Mouse (Mus musculus): ENCODE data around the gene Armh3.

Armh3 gene

GRCm38 (mm10) chr19:46037925-46038850, 39.9 kb upstream of the Armh3 start:
- ChIA-PET POLR2A (interaction anchor here (0.6 to 10.9 kb wide), 48 partner anchors 8 to 823 kb away, joined by 3 to 154 read pairs (median 5); partner anchors contain the start of genes Ldb1 (in 3 of the 4), Nolc1 (in 3 of the 4), Hps6 (in 1 of the 4) and Pprc1 (in 1 of the 4)), CTCF (interaction anchor here (0.6 to 2.6 kb wide), 19 partner anchors 8 to 446 kb away, joined by 3 to 17 read pairs (median 4); partner anchors contain the start of genes Hps6 (in 1 of the 4), Kcnip2 (in 1 of the 4) and Ldb1 (in 1 of the 4))

GRCm38 (mm10) chr19:46037243-46037924, 39.1 kb upstream of the Armh3 start:
- POLR2A ChIA-PET: interaction anchor here (0.6 to 10.9 kb wide), 39 partner anchors 8 to 1753 kb away, joined by 3 to 154 read pairs (median 6); partner anchors contain the start of genes Ldb1 (in 3 of the 4), Nolc1 (in 3 of the 4), Hps6 (in 1 of the 4) and Pprc1 (in 1 of the 4)
- CTCF ChIA-PET: interaction anchor here (0.6 to 2.6 kb wide), 19 partner anchors 8 to 445 kb away, joined by 3 to 17 read pairs (median 4); partner anchors contain the start of genes Hps6 (in 1 of the 4), Kcnip2 (in 1 of the 4) and Ldb1 (in 1 of the 4)

GRCm38 (mm10) chr19:46036477-46037242, 38.4 kb upstream of the Armh3 start:
- ChIA-PET CTCF (interaction anchor here (0.5 to 2.6 kb wide), 26 partner anchors 8 to 527 kb away, joined by 3 to 10 read pairs (median 4); partner anchors contain the start of genes Hps6 (in 1 of the 4) and Ldb1 (in 1 of the 4)), POLR2A (interaction anchor here (0.6 to 10.9 kb wide), 37 partner anchors 8 to 1753 kb away, joined by 3 to 154 read pairs (median 6); partner anchors contain the start of genes Ldb1 (in 3 of the 4), Nolc1 (in 3 of the 4), Hps6 (in 1 of the 4) and Pprc1 (in 1 of the 4))

- ChIA-PET POLR2A (interaction anchor here (1.0 to 10.9 kb wide), 18 partner anchors 8 to 226 kb away, joined by 3 to 154 read pairs (median 10); partner anchors contain the start of genes Ldb1 (in 3 of the 4), Nolc1 (in 2 of the 4), Hps6 (in 1 of the 4) and Pprc1 (in 1 of the 4)), CTCF (interaction anchor here in 3 of 4 experiments (0.6 to 2.6 kb wide), 15 partner anchors 10 to 528 kb away, joined by 3 to 10 read pairs (median 4); partner anchors contain the start of genes Hps6 (in 1 of the 3) and Ldb1 (in 1 of the 3))
These were observed 37.7 kb upstream of the Armh3 start for GRCm38 (mm10) chr19:46035971-46036370.

- ChIA-PET POLR2A (interaction anchor here (0.6 to 10.9 kb wide), 12 partner anchors 9 to 283 kb away, joined by 3 to 154 read pairs (median 6); partner anchors contain the start of genes Ldb1 (in 1 of the 4), Nolc1 (in 1 of the 4) and Pprc1 (in 1 of the 4)), CTCF (interaction anchor here in 3 of 4 experiments (0.6 to 1.4 kb wide), 6 partner anchors 12 to 240 kb away, joined by 3 to 6 read pairs (median 4); no protein-coding TSS in a partner anchor)
These were observed 35.6 kb upstream of the Armh3 start for GRCm38 (mm10) chr19:46033911-46034310.

GRCm38 (mm10) chr19:46032731-46033510, 34.6 kb upstream of the Armh3 start:
- POLR2A ChIA-PET: interaction anchor here in 3 of 4 experiments (0.5 to 10.9 kb wide), 14 partner anchors 9 to 348 kb away, joined by 3 to 154 read pairs (median 6); partner anchors contain the start of genes Ldb1 (in 2 of the 3), Nolc1 (in 1 of the 3) and Pprc1 (in 1 of the 3)
- CTCF ChIA-PET: interaction anchor here in 3 of 4 experiments (0.6 to 1.5 kb wide), 6 partner anchors 13 to 53 kb away, joined by 3 to 6 read pairs (median 4); no protein-coding TSS in a partner anchor

GRCm38 (mm10) chr19:46031689-46032432, 33.6 kb upstream of the Armh3 start:
- ChIA-PET POLR2A (interaction anchor here (0.5 to 10.9 kb wide), 16 partner anchors 8 to 552 kb away, joined by 3 to 154 read pairs (median 4); partner anchors contain the start of genes Hps6 (in 2 of the 4), Ldb1 (in 2 of the 4), Nolc1 (in 1 of the 4) and Pprc1 (in 1 of the 4)), CTCF (interaction anchor here in 2 of 4 experiments (1.4 to 1.5 kb wide), 3 partner anchors 17 to 55 kb away, joined by 3 to 4 read pairs (median 4); no protein-coding TSS in a partner anchor)

- CTCF ChIA-PET: interaction anchor here in 1 of 4 experiments (0.7 kb wide), 1 partner anchor 1037 kb away, joined by 6 read pairs; the partner anchor contains the start of gene Taf5
- POLR2A ChIA-PET: interaction anchor here in 3 of 4 experiments (0.6 to 7.4 kb wide), 16 partner anchors 8 to 773 kb away, joined by 3 to 89 read pairs (median 3); partner anchors contain the start of genes Hps6 (in 1 of the 3), Ldb1 (in 1 of the 3) and Pprc1 (in 1 of the 3)
These were observed 32.1 kb upstream of the Armh3 start for GRCm38 (mm10) chr19:46030196-46030983.

- CTCF ChIA-PET: interaction anchor here in 3 of 4 experiments (0.6 to 2.1 kb wide), 8 partner anchors 8 to 217 kb away, joined by 3 to 6 read pairs (median 4); no protein-coding TSS in a partner anchor
- POLR2A ChIA-PET: interaction anchor here (0.6 to 3.9 kb wide), 10 partner anchors 8 to 772 kb away, joined by 3 to 28 read pairs (median 4); no protein-coding TSS in a partner anchor
These were observed 31.4 kb upstream of the Armh3 start for GRCm38 (mm10) chr19:46029652-46030051.

- ChIA-PET POLR2A (interaction anchor here (0.7 to 3.9 kb wide), 14 partner anchors 8 to 281 kb away, joined by 3 to 28 read pairs (median 4); partner anchors contain the start of gene Hps6 (in 1 of the 4)), CTCF (interaction anchor here (0.6 to 2.1 kb wide), 15 partner anchors 8 to 328 kb away, joined by 3 to 6 read pairs (median 4); no protein-coding TSS in a partner anchor)
These were observed 30.5 kb upstream of the Armh3 start for GRCm38 (mm10) chr19:46028747-46029320.

GRCm38 (mm10) chr19:46026567-46026966, 28.3 kb upstream of the Armh3 start:
- ChIA-PET CTCF (interaction anchor here in 3 of 4 experiments (0.6 to 1.3 kb wide), 5 partner anchors 11 to 1833 kb away, joined by 3 to 8 read pairs (median 4); no protein-coding TSS in a partner anchor), POLR2A (interaction anchor here in 3 of 4 experiments (0.6 to 3.9 kb wide), 7 partner anchors 11 to 479 kb away, joined by 3 to 28 read pairs (median 3); partner anchors contain the start of genes Armh3 (in 1 of the 3) and Hps6 (in 1 of the 3))

GRCm38 (mm10) chr19:46024959-46025358, 26.7 kb upstream of the Armh3 start:
- ChIA-PET POLR2A (interaction anchor here in 2 of 4 experiments (0.5 to 1.7 kb wide), 4 partner anchors 13 to 145 kb away, joined by 3 to 5 read pairs (median 4); partner anchors contain the start of gene Hps6 (in 1 of the 2)), CTCF (interaction anchor here (0.6 to 1.5 kb wide), 4 partner anchors 8 to 220 kb away, joined by 3 to 5 read pairs (median 4); no protein-coding TSS in a partner anchor)

- POLR2A ChIA-PET: interaction anchor here in 1 of 4 experiments (1.3 to 1.9 kb wide), 2 partner anchors 42 to 106 kb away, joined by 3 to 5 read pairs; no protein-coding TSS in a partner anchor
- CTCF ChIA-PET: interaction anchor here in 2 of 4 experiments (0.5 to 2.9 kb wide), 3 partner anchors 12 to 222 kb away, joined by 3 to 31 read pairs (median 4); partner anchors contain the start of gene Hps6 (in 1 of the 2)
These were observed 17.7 kb upstream of the Armh3 start for GRCm38 (mm10) chr19:46016023-46016422.

Data from embryonic stem cell, embryonic (primary cell).